Mouse (Mus musculus): Measurements from ENCODE around the gene Chp2. TPM values are rescaled to one million over a fixed set of nuclear protein-coding genes. Genes with fewer than 3 reads are reported as not detected.
A peak's percentile ranks its signal among the peaks of the same experiment; 100 is the strongest.

Gene Chp2
- polyA plus RNA-seq, 1 experiment from 2014 or later = 9.6 TPM

DNA sequence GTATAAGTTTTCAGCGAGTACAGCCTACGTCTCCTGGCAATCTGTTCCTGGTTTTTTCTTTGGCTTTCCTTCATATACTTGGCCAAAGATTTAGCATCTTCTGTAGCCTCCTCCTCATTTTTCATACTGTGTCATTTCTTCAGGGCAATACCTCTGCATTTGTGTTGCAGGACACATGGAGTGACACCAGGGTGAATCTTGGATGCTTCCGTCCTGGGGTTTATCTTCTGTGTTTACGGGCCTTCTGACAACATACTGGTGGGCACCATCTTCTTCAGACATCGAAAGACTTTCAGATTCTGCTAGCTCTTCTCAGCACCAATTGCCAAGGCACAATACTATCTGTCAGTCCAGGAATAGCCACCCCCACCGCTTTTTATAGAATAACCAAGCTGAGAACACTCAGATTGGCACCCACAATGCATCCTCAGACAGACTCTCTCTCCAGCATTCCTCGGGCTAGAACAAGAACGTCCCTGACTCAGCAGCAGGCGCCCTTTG lies 30.1 kb downstream of the Chp2 start:
- H3K9me3 ChIP-seq (ENCODE audit: control insufficient read depth, low read length) = no peaks in the 10 kb centered on the region
- H3K27ac ChIP-seq (ENCODE audit: low read length) = no peak overlapping the region
- H3K27me3 ChIP-seq (replicated peaks; ENCODE audit: control insufficient read depth, insufficient read depth, low read length) = no peaks in the 10 kb centered on the region
- H3K4me3 ChIP-seq (ENCODE audit: low read length) = no peak overlapping the region
- 86% methylated on average over 9 of the region's 9 CpGs for WGBS
- no peak for ATAC-seq
- no peaks in the 10 kb centered on the region for H3K4me1 ChIP-seq (ENCODE audit: control insufficient read depth, insufficient read depth, low read length)
- H3K4me2 ChIP-seq (ENCODE audit: low read depth, low read length) = no peak overlapping the region
- H3K36me3 ChIP-seq (ENCODE audit: control insufficient read depth, insufficient read depth, low read length) = no peaks in the 10 kb centered on the region
- no peak overlapping the region for H3K9ac ChIP-seq (ENCODE audit: low read depth, low read length)

DNA sequence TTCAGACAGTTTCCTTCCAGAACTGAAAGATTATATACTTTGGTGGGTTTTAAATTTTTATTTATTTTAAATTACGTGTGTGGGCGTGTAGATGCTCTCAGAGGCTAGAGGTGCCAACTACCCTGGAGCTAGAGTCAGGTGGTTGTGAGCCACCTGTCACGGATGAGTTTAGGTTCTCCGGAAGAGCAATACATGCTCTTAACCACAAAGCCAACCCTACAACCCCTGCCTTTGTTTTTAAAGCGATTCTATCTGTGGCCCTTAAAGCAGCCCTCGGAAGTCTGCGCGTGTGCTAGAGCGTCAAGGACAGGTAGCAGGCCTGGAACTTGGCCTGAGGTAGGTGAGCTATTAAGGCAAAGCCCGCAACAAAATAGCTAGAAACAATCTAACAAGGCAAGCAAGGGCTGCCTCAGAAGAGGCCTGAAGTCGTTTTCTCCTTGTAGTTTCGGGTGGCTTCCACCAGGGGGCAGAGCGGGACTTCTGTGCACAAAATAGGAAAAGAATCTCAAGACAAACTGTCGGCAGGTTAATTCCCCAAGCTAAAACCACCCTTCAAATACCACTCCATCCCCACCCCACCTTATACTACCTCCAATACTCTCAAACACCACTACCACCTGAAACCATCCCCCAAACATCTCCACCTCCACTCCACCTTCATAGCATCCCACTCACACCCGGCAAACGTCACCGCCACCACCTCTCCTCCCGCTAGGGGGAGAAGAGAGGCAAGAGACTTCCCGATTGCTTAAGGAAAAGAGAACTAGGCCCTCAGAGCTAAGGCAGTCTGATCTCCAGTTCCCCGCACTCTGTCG lies 32.1 kb downstream of the Chp2 start:
- no peaks in the 10 kb centered on the region for H3K36me3 ChIP-seq (ENCODE audit: control insufficient read depth, insufficient read depth, low read length)
- no peaks in the 10 kb centered on the region for H3K4me1 ChIP-seq (ENCODE audit: control insufficient read depth, insufficient read depth, low read length)
- no peak overlapping the region for H3K9ac ChIP-seq (ENCODE audit: low read depth, low read length)
- H3K27me3 ChIP-seq (replicated peaks; ENCODE audit: control insufficient read depth, insufficient read depth, low read length) = no peaks in the 10 kb centered on the region
- no peaks in the 10 kb centered on the region for H3K9me3 ChIP-seq (ENCODE audit: control insufficient read depth, low read length)
- H3K4me2 ChIP-seq (ENCODE audit: low read depth, low read length) = no peak overlapping the region
- WGBS = 30% methylated on average over 21 of the region's 21 CpGs
- peak; percentile 68; the same call in 1 of the 2 replicates for ATAC-seq
- H3K4me3 ChIP-seq (ENCODE audit: low read length) = no peak overlapping the region
- no peak overlapping the region for H3K27ac ChIP-seq (ENCODE audit: low read length)

DNA sequence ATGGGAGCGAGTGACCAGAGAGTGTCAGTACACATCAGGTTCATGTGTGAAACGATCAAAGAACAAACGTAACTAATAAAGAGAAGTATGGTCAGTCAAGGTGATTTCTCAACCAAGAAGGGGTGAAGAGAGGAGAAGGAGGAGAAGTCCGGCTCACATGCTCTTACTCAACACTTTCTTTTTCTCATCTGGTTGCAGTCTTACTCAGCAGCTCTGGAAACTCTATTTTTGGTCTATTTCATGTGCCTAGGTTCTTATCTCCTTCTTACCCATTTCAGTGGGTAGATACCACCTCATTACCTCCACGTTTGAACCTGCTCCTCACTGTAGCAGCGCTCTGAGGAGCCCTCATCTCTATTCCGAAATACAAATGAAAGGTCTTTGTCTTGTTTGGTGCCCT lies 37.4 kb downstream of the Chp2 start:
- 79% methylated on average over 7 of the region's 7 CpGs for WGBS
- no peak for ATAC-seq
- no peak overlapping the region for H3K9ac ChIP-seq (ENCODE audit: low read depth, low read length)

DNA sequence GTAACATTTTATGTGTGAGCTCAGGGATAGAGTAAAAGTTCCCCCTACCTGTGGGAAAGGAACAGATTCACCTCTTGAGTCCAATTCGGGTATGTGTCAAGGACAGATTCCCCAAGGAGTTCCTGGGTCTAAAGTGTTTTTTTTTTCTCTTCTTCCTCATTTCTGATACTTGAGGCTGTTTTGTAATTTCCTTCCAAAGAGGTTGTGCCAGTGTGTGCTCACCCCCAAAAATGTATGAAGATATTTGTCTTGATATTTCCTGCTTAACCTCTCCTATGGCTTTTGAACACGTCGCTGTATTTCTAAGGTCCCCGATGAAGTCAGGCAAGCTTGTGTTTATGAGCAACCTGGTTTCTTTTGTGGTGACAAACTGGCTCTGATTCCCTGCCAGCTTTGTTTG lies 39.2 kb downstream of the Chp2 start:
- WGBS = 83% methylated on average over 4 of the region's 4 CpGs

More for the DNA sequence above, 37.4 kb downstream of the Chp2 start:
- Histone ChIP-seq H3K4me2 (ENCODE audit: low read depth, low read length) (no peak overlapping the region), H3K36me3 (ENCODE audit: control insufficient read depth, insufficient read depth, low read length) (no peaks in the 10 kb centered on the region), H3K9me3 (ENCODE audit: control insufficient read depth, low read length) (no peaks in the 10 kb centered on the region), H3K4me1 (ENCODE audit: control insufficient read depth, insufficient read depth, low read length) (no peaks in the 10 kb centered on the region), H3K27ac (ENCODE audit: low read length) (no peak overlapping the region), H3K27me3 (replicated peaks; ENCODE audit: control insufficient read depth, insufficient read depth, low read length) (no peaks in the 10 kb centered on the region), H3K4me3 (ENCODE audit: low read length) (no peak overlapping the region)

DNA sequence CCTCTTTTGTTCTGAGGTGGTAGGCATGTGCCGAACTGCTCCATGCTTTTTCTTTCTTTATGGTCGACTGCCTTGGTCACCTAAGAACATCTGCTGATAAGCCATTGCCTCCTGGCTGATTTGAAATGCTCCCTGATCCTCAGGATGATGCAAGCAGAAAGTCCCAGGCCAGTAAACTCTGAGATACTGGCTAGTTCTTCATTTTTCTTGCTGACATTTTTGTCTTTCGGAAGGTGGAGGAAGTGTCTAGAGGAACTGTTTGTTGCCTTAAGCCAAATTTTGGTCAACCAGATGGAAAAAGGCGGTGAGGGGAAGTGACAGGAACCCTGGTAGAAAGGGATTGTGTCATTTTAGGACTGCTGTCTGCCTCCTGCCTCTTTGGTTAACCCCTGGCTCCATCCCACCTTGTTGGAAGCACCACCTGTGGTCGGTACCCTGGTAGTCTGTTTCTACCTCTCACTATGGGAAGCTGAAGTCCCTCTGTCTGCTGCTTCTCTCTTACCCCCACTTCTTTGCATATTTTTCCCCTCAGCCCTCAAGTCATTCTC lies 40.8 kb downstream of the Chp2 start:
- Histone ChIP-seq H3K4me1 (ENCODE audit: control insufficient read depth, insufficient read depth, low read length) (no peaks in the 10 kb centered on the region), H3K27ac (ENCODE audit: low read length) (no peak overlapping the region), H3K9ac (ENCODE audit: low read depth, low read length) (no peak overlapping the region), H3K36me3 (ENCODE audit: control insufficient read depth, insufficient read depth, low read length) (no peaks in the 10 kb centered on the region), H3K4me2 (ENCODE audit: low read depth, low read length) (no peak overlapping the region), H3K9me3 (ENCODE audit: control insufficient read depth, low read length) (no peaks in the 10 kb centered on the region), H3K27me3 (replicated peaks; ENCODE audit: control insufficient read depth, insufficient read depth, low read length) (no peaks in the 10 kb centered on the region), H3K4me3 (ENCODE audit: low read length) (no peak overlapping the region)
- ATAC-seq = no peak
- 80% methylated on average over 5 of the region's 5 CpGs for WGBS

More for the DNA sequence above, 39.2 kb downstream of the Chp2 start:
- H3K9ac ChIP-seq (ENCODE audit: low read depth, low read length) = no peak overlapping the region
- no peaks in the 10 kb centered on the region for H3K9me3 ChIP-seq (ENCODE audit: control insufficient read depth, low read length)
- no peaks in the 10 kb centered on the region for H3K27me3 ChIP-seq (replicated peaks; ENCODE audit: control insufficient read depth, insufficient read depth, low read length)
- H3K4me2 ChIP-seq (ENCODE audit: low read depth, low read length) = no peak overlapping the region
- no peaks in the 10 kb centered on the region for H3K4me1 ChIP-seq (ENCODE audit: control insufficient read depth, insufficient read depth, low read length)
- no peaks in the 10 kb centered on the region for H3K36me3 ChIP-seq (ENCODE audit: control insufficient read depth, insufficient read depth, low read length)
- ATAC-seq = no peak
- no peak overlapping the region for H3K4me3 ChIP-seq (ENCODE audit: low read length)
- no peak overlapping the region for H3K27ac ChIP-seq (ENCODE audit: low read length)

DNA sequence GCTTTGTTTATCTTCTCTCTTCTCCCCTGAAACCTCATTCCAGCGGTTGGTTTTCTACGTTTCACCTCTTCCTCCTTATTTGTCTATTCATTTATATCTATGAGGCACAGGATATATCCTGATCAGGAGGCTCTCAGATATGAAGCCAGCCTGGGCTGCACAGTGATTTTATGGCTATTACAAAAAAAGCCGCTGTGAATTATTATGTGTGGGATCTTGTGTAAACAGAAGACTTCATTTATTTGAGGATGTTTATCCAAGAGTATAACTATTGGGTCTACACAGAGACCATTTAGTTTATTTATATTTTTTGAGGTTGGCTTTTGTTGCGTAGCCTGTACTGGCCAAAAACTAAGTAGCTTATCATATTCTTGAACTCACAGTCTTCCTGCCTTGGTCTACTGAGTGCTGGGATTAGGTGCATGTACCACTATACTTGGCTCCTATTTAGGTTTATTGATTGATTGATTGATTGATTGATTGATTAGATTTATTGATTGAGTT lies 49.7 kb downstream of the Chp2 start:
- Histone ChIP-seq H3K4me3 (ENCODE audit: low read length) (no peak overlapping the region), H3K9ac (ENCODE audit: low read depth, low read length) (no peak overlapping the region), H3K4me2 (ENCODE audit: low read depth, low read length) (no peak overlapping the region), H3K36me3 (ENCODE audit: control insufficient read depth, insufficient read depth, low read length) (no peaks in the 10 kb centered on the region), H3K27me3 (replicated peaks; ENCODE audit: control insufficient read depth, insufficient read depth, low read length) (no peaks in the 10 kb centered on the region), H3K27ac (ENCODE audit: low read length) (no peak overlapping the region), H3K4me1 (ENCODE audit: control insufficient read depth, insufficient read depth, low read length) (no peaks in the 10 kb centered on the region), H3K9me3 (ENCODE audit: control insufficient read depth, low read length) (no peaks in the 10 kb centered on the region)
- ATAC-seq = no peak
- WGBS = 47% methylated on average over 4 of the region's 4 CpGs

DNA sequence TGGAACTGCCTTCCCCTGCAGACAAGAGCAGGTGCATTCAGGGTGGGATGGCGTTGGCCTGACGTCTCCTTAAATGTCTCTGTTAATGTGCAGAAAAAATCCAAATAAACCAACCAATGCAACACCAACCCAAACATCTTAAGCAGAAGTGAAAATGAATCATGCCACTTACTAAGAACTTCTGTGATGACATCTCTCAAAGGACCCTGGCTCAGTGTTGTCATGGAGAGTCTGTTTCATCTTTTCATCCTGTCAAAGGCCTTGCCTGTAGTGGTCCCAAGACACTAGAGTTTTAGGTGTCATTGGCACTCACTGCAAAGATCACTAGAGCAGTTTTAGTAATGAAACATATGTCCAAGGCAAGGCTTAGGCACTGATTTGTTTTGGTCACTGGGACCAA lies 53.0 kb downstream of the Chp2 start:
- 76% methylated on average over 2 of the region's 2 CpGs for WGBS
- no peak for ATAC-seq
- H3K36me3 ChIP-seq (ENCODE audit: control insufficient read depth, insufficient read depth, low read length) = no peaks in the 10 kb centered on the region
- H3K4me3 ChIP-seq (ENCODE audit: low read length) = no peak overlapping the region
- no peak overlapping the region for H3K27ac ChIP-seq (ENCODE audit: low read length)
- no peaks in the 10 kb centered on the region for H3K4me1 ChIP-seq (ENCODE audit: control insufficient read depth, insufficient read depth, low read length)
- H3K4me2 ChIP-seq (ENCODE audit: low read depth, low read length) = no peak overlapping the region
- H3K27me3 ChIP-seq (replicated peaks; ENCODE audit: control insufficient read depth, insufficient read depth, low read length) = no peaks in the 10 kb centered on the region
- no peaks in the 10 kb centered on the region for H3K9me3 ChIP-seq (ENCODE audit: control insufficient read depth, low read length)
- H3K9ac ChIP-seq (ENCODE audit: low read depth, low read length) = no peak overlapping the region

Other genes starting within 250 kb of the Chp2 start
- 22.1 and 25.6 TPM in 2 replicates for gene Cog7, start 237.8 kb upstream of the Chp2 start, polyA plus RNA-seq (2015; fragmentation: Nextera tagmentation; extraction: Ambion mirVana)
- gene Gga2, start 198.3 kb upstream of the Chp2 start, polyA plus RNA-seq (2015; fragmentation: Nextera tagmentation; extraction: Ambion mirVana) = 118 and 132 TPM in 2 replicates
- gene Ubfd1, start 152.3 kb upstream of the Chp2 start, polyA plus RNA-seq (2015; fragmentation: Nextera tagmentation; extraction: Ambion mirVana) = 39.5 and 45.3 TPM in 2 replicates
- gene Ears2, start 152.2 kb upstream of the Chp2 start, polyA plus RNA-seq (2015; fragmentation: Nextera tagmentation; extraction: Ambion mirVana) = 19.4 and 20.7 TPM in 2 replicates
- 981 and 993 TPM in 2 replicates for gene Ndufab1, start 117.6 kb upstream of the Chp2 start, polyA plus RNA-seq (2015; fragmentation: Nextera tagmentation; extraction: Ambion mirVana)
- gene Palb2, start 86.5 kb upstream of the Chp2 start, polyA plus RNA-seq (2015; fragmentation: Nextera tagmentation; extraction: Ambion mirVana) = 9.1 and 10.8 TPM in 2 replicates
- gene Dctn5, start 86.5 kb upstream of the Chp2 start, polyA plus RNA-seq (2015; fragmentation: Nextera tagmentation; extraction: Ambion mirVana) = 117 and 122 TPM in 2 replicates
- gene Plk1, start 60.1 kb upstream of the Chp2 start, polyA plus RNA-seq (2015; fragmentation: Nextera tagmentation; extraction: Ambion mirVana) = 103 and 117 TPM in 2 replicates
- 8.5 and 9.4 TPM in 2 replicates for gene Ern2, start 33.3 kb upstream of the Chp2 start, polyA plus RNA-seq (2015; fragmentation: Nextera tagmentation; extraction: Ambion mirVana)
- gene Prkcb, start 69.3 kb downstream of the Chp2 start, polyA plus RNA-seq (2015; fragmentation: Nextera tagmentation; extraction: Ambion mirVana) = 4.1 and 7.2 TPM in 2 replicates

All from intestine, embryonic 16.5 days (tissue).